28 mouse cellular contexts compared by ENCODE assay signal in the genomic region with DNA sequence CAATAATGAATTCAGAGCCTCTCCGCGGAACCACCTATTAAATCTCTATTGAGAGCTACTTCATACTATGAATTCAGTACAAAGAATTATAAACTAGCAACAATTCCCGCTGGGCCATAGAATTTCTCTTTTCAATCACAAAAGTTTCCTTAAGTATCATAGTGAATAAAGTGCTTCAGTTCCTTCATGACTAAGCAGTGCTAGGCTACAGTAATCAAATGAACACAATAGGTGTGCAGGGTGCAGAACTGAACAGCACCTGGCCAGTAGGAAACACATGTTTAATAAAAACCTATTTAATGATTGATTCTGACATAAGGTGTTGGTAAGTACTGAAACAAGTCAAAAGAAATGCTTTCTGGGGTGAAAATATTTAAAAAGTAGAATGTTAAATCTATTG. TPM values are rescaled to one million over a fixed set of nuclear protein-coding genes. Genes with fewer than 3 reads are reported as not detected.
DNase-seq lines count a peak whose midpoint lies in the region; ATAC-seq and TF ChIP-seq lines count a peak whose summit lies in the region.
"Had no signal": no experiment of that assay in that cellular context is flagged by ENCODE, and none has a peak within 500 bp of the region (broad histone marks: within the 10 kb centered on the region; RNA-seq: fewer than 3 reads in every experiment).

No protein-coding gene starts in this region.

- H3K9ac ChIP-seq in forebrain, embryonic 13.5 days: no peak overlapping the region
- no peak overlapping the region for H3K9ac ChIP-seq in forebrain, embryonic 14.5 days (ENCODE audit: low read length)
- H3K9ac ChIP-seq in forebrain, postnatal 0 days: no peak overlapping the region
- H3K9ac ChIP-seq: heart, embryonic 13.5 days; hindbrain, embryonic 14.5 days had no signal

- DNase-seq in forebrain, embryonic 10.5 days (ENCODE audit: extremely low spot score, low spot score): no peak
- DNase-seq in R1 (ENCODE audit: low read depth, low spot score): peak; percentile 23
- peak; percentile 45 for DNase-seq in forebrain, embryonic 14.5 days (ENCODE audit: low spot score)
- no peak for DNase-seq in forebrain, postnatal 0 days
- DNase-seq in spleen, postnatal 10 days (ENCODE audit: low spot score in 2 of 2): no peak
- DNase-seq: adrenal gland, adult 2 months; adrenal gland, postnatal 14 days; B cell, adult 2 months; cerebellum, adult 11-12 months; cerebellum, adult 8-10 months; cerebellum, postnatal 10 days; cerebellum, postnatal 36 days; gastrocnemius, postnatal 10 days; gastrocnemius, postnatal 36 days; heart, adult 2 months; heart, postnatal 14 days; heart, postnatal 4 days had no signal

- H3K4me1 ChIP-seq in forebrain, embryonic 13.5 days: peaks cover 15% of the 10 kb centered on the region
- peaks cover 6% of the 10 kb centered on the region; the same call in 1 of the 2 replicates for H3K4me1 ChIP-seq in forebrain, embryonic 10.5 days
- no peaks in the 10 kb centered on the region for H3K4me1 ChIP-seq in forebrain, embryonic 14.5 days (ENCODE audit: control insufficient read depth, insufficient read depth, low read length)
- no peaks in the 10 kb centered on the region for H3K4me1 ChIP-seq in forebrain, postnatal 0 days (ENCODE audit: insufficient read depth)
- H3K4me1 ChIP-seq: heart, embryonic 10.5 days had no signal

- no peaks in the 10 kb centered on the region for H3K36me3 ChIP-seq in forebrain, embryonic 13.5 days (ENCODE audit: poor library complexity, severe bottlenecking)
- H3K36me3 ChIP-seq in forebrain, embryonic 10.5 days (replicated peaks): no peaks in the 10 kb centered on the region
- H3K36me3 ChIP-seq in forebrain, embryonic 14.5 days (ENCODE audit: control insufficient read depth, insufficient read depth, low read length): no peaks in the 10 kb centered on the region
- H3K36me3 ChIP-seq in forebrain, postnatal 0 days (ENCODE audit: insufficient read depth): no peaks in the 10 kb centered on the region
- H3K36me3 ChIP-seq: heart, embryonic 10.5 days had no signal

- no peak overlapping the region for H3K4me3 ChIP-seq in forebrain, embryonic 13.5 days
- H3K4me3 ChIP-seq in forebrain, embryonic 10.5 days: no peak overlapping the region
- no peak overlapping the region for H3K4me3 ChIP-seq in forebrain, embryonic 14.5 days (ENCODE audit: low read depth, low read length)
- H3K4me3 ChIP-seq in forebrain, postnatal 0 days (ENCODE audit: low read depth, low read length): no peak overlapping the region
- H3K4me3 ChIP-seq: heart, adult 2 months; heart, embryonic 10.5 days; heart, embryonic 13.5 days had no signal

- peak; percentile 55; the same call in 1 of the 2 replicates for ATAC-seq in forebrain, embryonic 13.5 days
- ATAC-seq in forebrain, embryonic 14.5 days: peak; percentile 57
- ATAC-seq in forebrain, postnatal 0 days: peak; percentile 23; the same call in 1 of the 2 replicates
- ATAC-seq in frontal cortex, adult (ENCODE audit: low TSS enrichment): no peak
- ATAC-seq: hindbrain, postnatal 0 days; inflammation-experienced regulatory T-cells, adult 6 months; intestine, postnatal 0 days; Patski had no signal

- no peaks in the 10 kb centered on the region for H3K9me3 ChIP-seq in forebrain, embryonic 13.5 days (replicated peaks)
- no peaks in the 10 kb centered on the region for H3K9me3 ChIP-seq in forebrain, embryonic 10.5 days
- no peaks in the 10 kb centered on the region for H3K9me3 ChIP-seq in forebrain, embryonic 14.5 days (replicated peaks; ENCODE audit: control insufficient read depth, low read length)
- no peaks in the 10 kb centered on the region for H3K9me3 ChIP-seq in forebrain, postnatal 0 days (ENCODE audit: low read length)
- H3K9me3 ChIP-seq: G1E; heart, embryonic 10.5 days; heart, embryonic 13.5 days had no signal

- H3K4me2 ChIP-seq in forebrain, embryonic 13.5 days: no peak overlapping the region
- no peak overlapping the region for H3K4me2 ChIP-seq in forebrain, embryonic 14.5 days (ENCODE audit: low read length)
- H3K4me2 ChIP-seq in forebrain, postnatal 0 days (ENCODE audit: low read depth): no peak overlapping the region
- H3K4me2 ChIP-seq: heart, embryonic 13.5 days; hindbrain, embryonic 14.5 days had no signal

- no peak overlapping the region; the same call in 1 of the 2 replicates for H3K27ac ChIP-seq in forebrain, embryonic 13.5 days
- H3K27ac ChIP-seq in forebrain, embryonic 10.5 days: no peak overlapping the region
- no peak overlapping the region for H3K27ac ChIP-seq in forebrain, embryonic 14.5 days (ENCODE audit: low read depth, low read length)
- no peak overlapping the region for H3K27ac ChIP-seq in forebrain, postnatal 0 days (ENCODE audit: low read depth, low read length)
- H3K27ac ChIP-seq: heart, adult 2 months; heart, embryonic 10.5 days; heart, embryonic 13.5 days; hindbrain, embryonic 14.5 days; hindbrain, postnatal 0 days had no signal

- TF ChIP-seq CTCF in forebrain, postnatal 0 days (IDR thresholded peaks at IDR 0.05; ENCODE audit: low read depth): no peak

- 36% methylated on average over 3 of the region's 3 CpGs for WGBS in forebrain, embryonic 13.5 days
- 86% methylated on average over 3 of the region's 3 CpGs for WGBS in forebrain, embryonic 10.5 days
- WGBS in forebrain, embryonic 14.5 days: 36% methylated on average over 3 of the region's 3 CpGs
- 38% methylated on average over 3 of the region's 3 CpGs for WGBS in forebrain, postnatal 0 days

- no peaks in the 10 kb centered on the region for H3K27me3 ChIP-seq in forebrain, embryonic 13.5 days
- no peaks in the 10 kb centered on the region for H3K27me3 ChIP-seq in forebrain, embryonic 10.5 days (ENCODE audit: poor library complexity, severe bottlenecking)
- no peaks in the 10 kb centered on the region for H3K27me3 ChIP-seq in forebrain, embryonic 14.5 days (replicated peaks; ENCODE audit: control insufficient read depth, insufficient read depth, low read length)
- H3K27me3 ChIP-seq in forebrain, postnatal 0 days (ENCODE audit: insufficient read depth, low read length): no peaks in the 10 kb centered on the region
- H3K27me3 ChIP-seq: CH12.LX; heart, embryonic 13.5 days; Patski had no signal

RNA-seq across cellular contexts. Expression of gene Cacybp, which starts 19.4 kb away (rescaled TPM):
- polyA plus RNA-seq in forebrain, embryonic 13.5 days (2015; fragmentation: Nextera tagmentation; extraction: Ambion mirVana): 297 and 319 TPM in 2 replicates
- polyA plus RNA-seq in forebrain, embryonic 10.5 days (2016; fragmentation: Nextera tagmentation; extraction: Ambion mirVana): 361 and 381 TPM in 2 replicates
- 325 and 340 TPM in 2 replicates for polyA plus RNA-seq in forebrain, embryonic 14.5 days (2014; fragmentation: Nextera tagmentation; extraction: Ambion mirVana)
- total RNA-seq in forebrain, postnatal 0 days (2014; rRNA removed): 124 and 134 TPM in 2 replicates
- polyA plus RNA-seq in forebrain, postnatal 0 days (2015; fragmentation: Nextera tagmentation; extraction: Ambion mirVana): 294 and 334 TPM in 2 replicates

RNA-seq across cellular contexts. Expression of gene Mrps14, which starts 37.1 kb away (rescaled TPM):
- 240 and 275 TPM in 2 replicates for polyA plus RNA-seq in forebrain, embryonic 13.5 days (2015; fragmentation: Nextera tagmentation; extraction: Ambion mirVana)
- 240 and 251 TPM in 2 replicates for polyA plus RNA-seq in forebrain, embryonic 10.5 days (2016; fragmentation: Nextera tagmentation; extraction: Ambion mirVana)
- 169 and 224 TPM in 2 replicates for polyA plus RNA-seq in forebrain, embryonic 14.5 days (2014; fragmentation: Nextera tagmentation; extraction: Ambion mirVana)
- 22.9 and 23.1 TPM in 2 replicates for total RNA-seq in forebrain, postnatal 0 days (2014; rRNA removed)
- 129 and 149 TPM in 2 replicates for polyA plus RNA-seq in forebrain, postnatal 0 days (2015; fragmentation: Nextera tagmentation; extraction: Ambion mirVana)

Comparison
In these comparisons a context has a peak if more than half of its experiments do, and no peak if none do; other contexts are left out.
1. DNase-seq: peak in R1 (single experiment) and forebrain, embryonic 14.5 days (single experiment); none in forebrain, embryonic 10.5 days (single experiment), forebrain, postnatal 0 days (single experiment) and spleen, postnatal 10 days (0 of 2).